Mouse (Mus musculus) kidney, postnatal 14 days (tissue): Measurements from ENCODE around the gene Tmem79.
"Not testable (repeated sequence)": the region's sequence is repeated elsewhere in the genome, so short reads cannot be mapped to it uniquely, and the experiment has no call there.

Experiments
- DNase-seq: peaks from one replicate; pipeline ENCODE4 v3.0.0; 2022; ENCODE audit warnings: mixed read lengths

Gene Tmem79

GRCm38 (mm10) chr3:88352907-88353306 lies 17.0 kb upstream of the Tmem79 start:
- DNase-seq: no peak

- DNase-seq: no peak
These were observed 14.8 kb upstream of the Tmem79 start for GRCm38 (mm10) chr3:88350732-88351131.

GRCm38 (mm10) chr3:88339006-88339405 lies 3.1 kb upstream of the Tmem79 start:
- DNase-seq: no peak

- DNase-seq: no peak
These were observed 2.4 kb upstream of the Tmem79 start for GRCm38 (mm10) chr3:88338316-88338715.

- DNase-seq: no peak
These were observed 1.5 kb upstream of the Tmem79 start for GRCm38 (mm10) chr3:88337367-88338020.

GRCm38 (mm10) chr3:88335436-88336053 lies 403 bp downstream of the Tmem79 start:
- DNase-seq: peak; percentile 29

GRCm38 (mm10) chr3:88334902-88335435 lies 979 bp downstream of the Tmem79 start:
- DNase-seq: no peak

GRCm38 (mm10) chr3:88334029-88334658 lies 1.8 kb downstream of the Tmem79 start:
- DNase-seq: peak; percentile 50

GRCm38 (mm10) chr3:88331282-88331681 lies 4.7 kb downstream of the Tmem79 start:
- peak; percentile 46 for DNase-seq

GRCm38 (mm10) chr3:88328956-88329355 lies 7.0 kb downstream of the Tmem79 start:
- DNase-seq: no peak

- DNase-seq: peak; percentile 75
These were observed 11.0 kb downstream of the Tmem79 start, which contains the start of gene Glmp for GRCm38 (mm10) chr3:88324951-88325405. Glmp (plus strand) TSS chr3:88325023.

GRCm38 (mm10) chr3:88299172-88299571 lies 36.8 kb downstream of the Tmem79 start:
- DNase-seq: no peak

GRCm38 (mm10) chr3:88297321-88297851 lies 38.6 kb downstream of the Tmem79 start:
- DNase-seq: no peak

- peak; percentile 99 for DNase-seq
These were observed 39.2 kb downstream of the Tmem79 start, which contains the start of the genes Tsacc and Cct3 for GRCm38 (mm10) chr3:88296561-88297318. Tsacc (minus strand) TSS chr3:88296999. Cct3 (plus strand) TSS chr3:88297116.

- no peak for DNase-seq
These were observed 39.8 kb downstream of the Tmem79 start for GRCm38 (mm10) chr3:88296110-88296560.

GRCm38 (mm10) chr3:88295272-88295671 lies 40.7 kb downstream of the Tmem79 start:
- DNase-seq: not testable (repeated sequence)

- DNase-seq: peak; percentile 13
These were observed 44.0 kb downstream of the Tmem79 start for GRCm38 (mm10) chr3:88291970-88292369.

- not testable (repeated sequence) for DNase-seq
These were observed 47.7 kb downstream of the Tmem79 start for GRCm38 (mm10) chr3:88288133-88288713.

- DNase-seq: no peak
These were observed 48.8 kb downstream of the Tmem79 start, which contains the start of gene Gm38392 for GRCm38 (mm10) chr3:88287110-88287509. Gm38392 (minus strand) TSS chr3:88287210.

- not testable (repeated sequence) for DNase-seq
These were observed 50.4 kb downstream of the Tmem79 start for GRCm38 (mm10) chr3:88285565-88285895.

GRCm38 (mm10) chr3:88284815-88285564 lies 51.0 kb downstream of the Tmem79 start:
- not testable (repeated sequence) for DNase-seq
